Mouse (Mus musculus) intestine, postnatal 0 days (tissue): Measurements from ENCODE around the gene Hist2h2ab. TPM values are rescaled to one million over a fixed set of nuclear protein-coding genes. Genes with fewer than 3 reads are reported as not detected.
A peak's percentile ranks its signal among the peaks of the same experiment; 100 is the strongest.
"Not testable (repeated sequence)": the region's sequence is repeated elsewhere in the genome, so short reads cannot be mapped to it uniquely, and the experiment has no call there.

ENCODE experiments used
- ATAC-seq: fragments of 200-750 bp; cut with Nextera tagmentation; 2 replicates; pipeline ENCODE4 v1.8.0; 2017; ENCODE audit warnings: mild to moderate bottlenecking, moderate TSS enrichment, moderate library complexity
- H3K27ac ChIP-seq: fragments of 300-500 bp; sonication (generic); 2 replicates; pipeline ENCODE4 v1.5.1; 2014; ENCODE audit warnings: mild to moderate bottlenecking, low read depth, low read length, moderate library complexity
- H3K27me3 ChIP-seq: fragments of 300-500 bp; sonication (generic); replicated peaks from 2 replicates; pipeline ENCODE4 v1.6.1; 2014; ENCODE audit warnings: low read length, mixed read lengths; ENCODE audit not compliant: control insufficient read depth, insufficient read depth
- H3K36me3 ChIP-seq: fragments of 300-500 bp; sonication (generic); 2 replicates; pipeline ENCODE4 v1.6.1; 2014; ENCODE audit warnings: mild to moderate bottlenecking, moderate library complexity; ENCODE audit not compliant: control insufficient read depth, insufficient read depth
- H3K4me1 ChIP-seq: fragments of 300-500 bp; sonication (generic); replicated peaks from 2 replicates; pipeline ENCODE4 v1.6.1; 2014; ENCODE audit warnings: antibody characterized with exemption, low read length, mixed read lengths; ENCODE audit not compliant: control insufficient read depth, insufficient read depth
- H3K4me2 ChIP-seq: fragments of 300-500 bp; sonication (generic); replicated peaks from 2 replicates; pipeline ENCODE4 v1.6.1; 2014; ENCODE audit warnings: low read depth, mild to moderate bottlenecking, moderate library complexity
- H3K4me3 ChIP-seq: fragments of 300-500 bp; sonication (generic); 2 replicates; pipeline ENCODE4 v1.5.1; 2014; ENCODE audit warnings: low read depth, low read length
- H3K9ac ChIP-seq: fragments of 300-500 bp; sonication (generic); 2 replicates; pipeline ENCODE4 v1.6.1; 2014; ENCODE audit warnings: mild to moderate bottlenecking, low read depth, low read length
- H3K9me3 ChIP-seq: fragments of 300-500 bp; sonication (generic); 2 replicates; pipeline ENCODE4 v1.6.1; 2016; ENCODE audit warnings: mixed run types; ENCODE audit not compliant: control insufficient read depth
- CTCF ChIP-seq: sonication (generic); IDR thresholded peaks from 2 replicates; pipeline ENCODE4 v1.5.1; 2016; ENCODE audit warnings: low read depth, mild to moderate bottlenecking, control low read depth, antibody characterized with exemption, moderate library complexity
- WGBS: fragments of 180-500 bp; shearing (Covaris S2); extraction: QIAGEN DNeasy Blood & Tissue Kit; methylation state at CpG from one replicate; pipeline ENCODE4 v1.1.7; 2014; 5-methylcytosine and 5-hydroxymethylcytosine counted together
- polyA plus RNA-seq: library from polyadenylated mRNA; unstranded; fragments of >200 nt; fragmentation: Nextera tagmentation; extraction: Ambion mirVana; gene quantifications from 2 replicates; pipeline ENCODE4 v1.2.1, GENCODE M21; 2015

Gene Hist2h2ab
- polyA plus RNA-seq, 1 experiment from 2014 or later = not detected

- H3K9me3 ChIP-seq = no peaks in the 10 kb centered on the region
- 0 out of 2 replicates have a peak overlapping the region, but pooled peaks have one; percentile 9 for H3K27ac ChIP-seq
- WGBS = 30% methylated on average over 7 of the region's 7 CpGs
- H3K4me1 ChIP-seq = peaks cover 6% of the 10 kb centered on the region; the same call in 1 of the 2 replicates
- no peak for TF ChIP-seq CTCF
- no peaks in the 10 kb centered on the region for H3K27me3 ChIP-seq
- H3K4me3 ChIP-seq = peak overlapping the region; percentile 79
- peak overlapping the region; percentile 76 for H3K9ac ChIP-seq
- peaks cover 49% of the 10 kb centered on the region for H3K36me3 ChIP-seq
- no peak for ATAC-seq
- H3K4me2 ChIP-seq = peak overlapping the region; percentile 90
Measured at GRCm38 (mm10) chr3:96173185-96173584, 46.5 kb upstream of the Hist2h2ab start.

- H3K4me3 ChIP-seq, ATAC-seq, H3K9ac ChIP-seq, H3K27me3 ChIP-seq, H3K27ac ChIP-seq, H3K9me3 ChIP-seq, H3K4me1 ChIP-seq, H3K4me2 ChIP-seq: not testable (repeated sequence)
- WGBS = 84% methylated on average over 4 of the region's 4 CpGs
- H3K36me3 ChIP-seq = peaks cover 47% of the 10 kb centered on the region
Measured at GRCm38 (mm10) chr3:96174042-96174441, 45.6 kb upstream of the Hist2h2ab start.

DNA sequence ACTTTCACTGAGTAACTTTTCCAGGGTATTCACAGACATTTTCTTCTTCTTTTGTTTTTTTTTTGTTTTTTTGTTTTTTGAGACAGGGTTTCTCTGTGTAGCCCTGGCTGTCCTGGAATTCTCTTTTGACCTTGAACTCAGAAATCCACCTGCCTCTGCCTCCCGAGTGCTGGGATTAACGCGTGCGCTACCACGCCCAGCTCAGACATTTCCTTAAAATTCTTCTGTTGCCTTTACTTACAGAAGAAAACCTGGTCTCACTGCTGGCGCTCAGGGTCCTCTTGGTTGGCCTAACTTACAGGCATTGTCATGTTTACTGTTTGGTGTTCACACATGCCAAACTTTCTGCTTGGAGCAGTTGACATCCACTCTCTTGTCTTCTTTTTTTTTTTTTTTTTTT lies 44.4 kb upstream of the Hist2h2ab start:
- no peak for TF ChIP-seq CTCF
- H3K27ac ChIP-seq = no peak overlapping the region
- H3K4me3 ChIP-seq = no peak overlapping the region
- no peaks in the 10 kb centered on the region for H3K27me3 ChIP-seq
- peaks cover 36% of the 10 kb centered on the region for H3K36me3 ChIP-seq
- WGBS = 87% methylated on average over 6 of the region's 6 CpGs
- no peaks in the 10 kb centered on the region for H3K9me3 ChIP-seq
- no peak for ATAC-seq
- H3K4me2 ChIP-seq = no peak overlapping the region
- H3K4me1 ChIP-seq = peaks cover 6% of the 10 kb centered on the region; the same call in 1 of the 2 replicates
- no peak overlapping the region for H3K9ac ChIP-seq

DNA sequence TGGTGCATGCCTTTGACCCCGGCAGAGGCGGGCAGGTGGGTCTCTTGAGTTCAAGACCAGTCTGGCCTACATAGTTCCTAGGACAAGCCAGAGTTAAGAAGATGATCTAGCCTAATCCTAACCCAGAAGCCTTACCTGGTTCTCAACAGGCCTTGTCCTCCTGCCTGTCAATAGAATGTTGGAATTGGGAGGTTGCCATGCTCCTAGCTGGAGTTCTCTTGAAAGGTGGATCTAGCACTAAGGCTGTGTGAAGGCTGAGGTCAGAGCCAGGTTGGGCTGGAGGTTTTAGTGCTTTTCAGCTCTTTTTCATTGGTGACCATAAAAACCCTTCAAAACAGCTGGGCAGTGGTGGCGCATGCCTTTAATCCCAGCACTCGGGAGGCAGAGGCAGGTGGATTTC lies 41.2 kb upstream of the Hist2h2ab start:
- TF ChIP-seq CTCF = no peak
- no peak overlapping the region for H3K27ac ChIP-seq
- H3K4me2 ChIP-seq = no peak overlapping the region
- no peaks in the 10 kb centered on the region for H3K9me3 ChIP-seq
- no peak for ATAC-seq
- H3K4me3 ChIP-seq = no peak overlapping the region
- no peaks in the 10 kb centered on the region for H3K27me3 ChIP-seq
- no peak overlapping the region for H3K9ac ChIP-seq
- peaks cover 31% of the 10 kb centered on the region for H3K36me3 ChIP-seq
- 89% methylated on average over 4 of the region's 4 CpGs for WGBS
- H3K4me1 ChIP-seq = no peaks in the 10 kb centered on the region

DNA sequence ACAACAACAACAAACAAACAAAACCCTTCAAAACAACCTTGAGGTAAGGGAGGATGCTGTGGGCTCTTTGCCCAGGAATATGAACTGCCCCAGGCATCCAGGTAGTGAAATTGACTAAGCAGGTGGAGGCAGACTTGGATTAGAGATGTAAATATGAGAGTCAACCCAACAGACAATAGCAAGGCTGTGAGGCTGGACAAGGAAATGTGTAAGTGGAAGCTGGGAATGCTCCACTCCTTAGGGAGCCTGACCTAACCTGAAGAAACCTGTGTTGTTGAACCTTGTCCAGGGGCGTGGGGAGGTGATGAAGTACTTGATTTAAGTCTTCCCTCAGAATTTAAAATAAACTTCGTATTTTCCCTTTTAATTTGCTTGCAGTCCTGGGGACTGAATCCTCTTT lies 40.8 kb upstream of the Hist2h2ab start:
- no peaks in the 10 kb centered on the region for H3K9me3 ChIP-seq
- TF ChIP-seq CTCF = no peak
- H3K36me3 ChIP-seq = peaks cover 30% of the 10 kb centered on the region
- no peak overlapping the region for H3K9ac ChIP-seq
- H3K27me3 ChIP-seq = no peaks in the 10 kb centered on the region
- no peak for ATAC-seq
- no peak overlapping the region for H3K4me3 ChIP-seq
- H3K4me1 ChIP-seq = no peaks in the 10 kb centered on the region
- H3K4me2 ChIP-seq = no peak overlapping the region
- no peak overlapping the region for H3K27ac ChIP-seq
- 69% methylated on average over 2 of the region's 2 CpGs for WGBS

DNA sequence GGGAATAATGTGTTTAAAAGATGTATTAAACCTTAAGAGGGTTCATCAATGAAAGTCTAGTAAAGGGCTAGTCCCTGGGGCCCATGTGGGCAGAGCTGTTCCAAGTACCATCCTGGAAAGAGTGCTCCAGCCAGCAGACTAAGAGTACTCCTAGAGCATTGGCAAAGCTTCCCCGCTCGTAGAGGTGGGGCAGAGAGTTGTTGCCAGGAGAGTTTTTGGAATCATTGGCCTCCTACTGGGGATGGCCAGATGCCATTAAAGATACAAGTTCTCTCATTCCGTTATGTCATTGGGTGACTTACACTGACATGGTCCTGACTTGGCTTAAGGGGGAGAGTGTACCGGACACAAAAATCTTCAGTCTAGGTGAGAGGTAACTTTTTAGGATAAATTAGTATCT lies 40.1 kb upstream of the Hist2h2ab start:
- H3K27me3 ChIP-seq = no peaks in the 10 kb centered on the region

More for the DNA sequence above, 40.1 kb upstream of the Hist2h2ab start:
- WGBS = 71% methylated on average over 4 of the region's 4 CpGs
- H3K36me3 ChIP-seq = peaks cover 26% of the 10 kb centered on the region
- no peaks in the 10 kb centered on the region for H3K9me3 ChIP-seq
- no peaks in the 10 kb centered on the region for H3K4me1 ChIP-seq
- TF ChIP-seq CTCF = no peak
- no peak overlapping the region for H3K9ac ChIP-seq
- H3K4me3 ChIP-seq = no peak overlapping the region
- no peak overlapping the region for H3K27ac ChIP-seq
- no peak overlapping the region for H3K4me2 ChIP-seq
- no peak for ATAC-seq
